Mouse (Mus musculus): ENCODE measurements around the gene 1700016K19Rik. TPM values are rescaled to one million over a fixed set of nuclear protein-coding genes. Genes with fewer than 3 reads are reported as not detected.

The 1700016K19Rik gene
- polyA plus RNA-seq, 1 experiment from 2014 or later, result 0.41 TPM

DNA sequence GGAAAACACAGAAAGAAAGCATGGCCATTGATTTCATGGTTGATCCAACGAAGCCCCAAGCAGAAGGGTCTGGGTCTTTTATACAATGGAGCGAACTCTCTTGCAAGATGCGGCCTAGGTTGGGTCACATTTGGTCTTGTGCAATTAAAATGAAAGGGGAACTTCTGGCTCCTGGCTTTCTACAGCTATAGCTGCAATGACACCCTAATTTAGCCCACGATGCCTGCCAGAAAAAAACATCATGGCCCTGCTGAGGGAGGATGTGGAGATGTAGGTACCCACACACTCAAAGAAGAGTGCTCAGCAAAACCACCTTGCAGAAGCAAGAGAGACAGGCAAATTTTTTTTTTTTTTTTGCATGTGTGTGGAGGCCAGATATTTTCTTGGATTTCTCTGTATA, 34.1 kb downstream of the 1700016K19Rik start:
- Histone ChIP-seq H3K27me3 (ENCODE audit: control insufficient read depth, insufficient read depth, low read length) (no peaks in the 10 kb centered on the region; the same call in 1 of the 2 replicates), H3K4me3 (ENCODE audit: low read depth, low read length) (no peak overlapping the region), H3K9ac (ENCODE audit: low read length) (no peak overlapping the region), H3K9me3 (ENCODE audit: control insufficient read depth, low read length) (no peaks in the 10 kb centered on the region), H3K4me1 (replicated peaks; ENCODE audit: control insufficient read depth, insufficient read depth, low read length) (no peaks in the 10 kb centered on the region), H3K36me3 (ENCODE audit: control insufficient read depth, insufficient read depth, low read length) (no peaks in the 10 kb centered on the region), H3K4me2 (ENCODE audit: low read depth, low read length, severe bottlenecking) (no peak overlapping the region), H3K27ac (ENCODE audit: low read depth, low read length) (no peak overlapping the region)
- DNase-seq (ENCODE audit: low spot score), result no peak
- 88% methylated on average over 4 of the region's 4 CpGs for WGBS
- no peak for ATAC-seq (replicated peaks; ENCODE audit: low FRiP score)

DNA sequence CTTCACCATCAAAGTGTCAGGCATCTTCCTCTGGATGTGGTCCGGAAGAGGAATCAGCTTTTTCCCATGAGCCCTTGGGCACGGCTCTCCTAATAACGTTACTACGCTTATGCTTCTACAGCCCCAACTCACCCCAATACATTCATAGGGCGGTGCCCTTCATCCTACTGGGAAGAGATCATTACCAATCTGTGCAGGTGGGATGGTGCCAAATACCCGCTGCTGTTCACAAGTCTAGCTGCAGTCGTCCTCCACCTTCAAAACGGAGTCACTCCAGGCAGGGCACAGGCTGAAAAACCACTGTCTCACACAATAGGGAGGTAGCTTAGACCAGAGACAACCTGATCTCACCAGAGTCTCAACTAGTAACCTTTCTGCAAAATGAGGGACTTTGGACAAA, 35.5 kb downstream of the 1700016K19Rik start:
- H3K9me3 ChIP-seq (ENCODE audit: control insufficient read depth, low read length), result no peaks in the 10 kb centered on the region
- ATAC-seq (replicated peaks; ENCODE audit: low FRiP score) (no peak), DNase-seq (ENCODE audit: low spot score) (no peak)
- no peak overlapping the region; the same call in 1 of the 2 replicates for H3K4me2 ChIP-seq (ENCODE audit: low read depth, low read length, severe bottlenecking)
- no peaks in the 10 kb centered on the region for H3K36me3 ChIP-seq (ENCODE audit: control insufficient read depth, insufficient read depth, low read length)
- H3K4me1 ChIP-seq (replicated peaks; ENCODE audit: control insufficient read depth, insufficient read depth, low read length), result no peaks in the 10 kb centered on the region
- H3K9ac ChIP-seq (ENCODE audit: low read length), result no peak overlapping the region
- H3K27me3 ChIP-seq (ENCODE audit: control insufficient read depth, insufficient read depth, low read length), result no peaks in the 10 kb centered on the region; the same call in 1 of the 2 replicates
- 84% methylated on average over 8 of the region's 8 CpGs for WGBS
- H3K27ac ChIP-seq (ENCODE audit: low read depth, low read length), result no peak overlapping the region
- H3K4me3 ChIP-seq (ENCODE audit: low read depth, low read length), result no peak overlapping the region

DNA sequence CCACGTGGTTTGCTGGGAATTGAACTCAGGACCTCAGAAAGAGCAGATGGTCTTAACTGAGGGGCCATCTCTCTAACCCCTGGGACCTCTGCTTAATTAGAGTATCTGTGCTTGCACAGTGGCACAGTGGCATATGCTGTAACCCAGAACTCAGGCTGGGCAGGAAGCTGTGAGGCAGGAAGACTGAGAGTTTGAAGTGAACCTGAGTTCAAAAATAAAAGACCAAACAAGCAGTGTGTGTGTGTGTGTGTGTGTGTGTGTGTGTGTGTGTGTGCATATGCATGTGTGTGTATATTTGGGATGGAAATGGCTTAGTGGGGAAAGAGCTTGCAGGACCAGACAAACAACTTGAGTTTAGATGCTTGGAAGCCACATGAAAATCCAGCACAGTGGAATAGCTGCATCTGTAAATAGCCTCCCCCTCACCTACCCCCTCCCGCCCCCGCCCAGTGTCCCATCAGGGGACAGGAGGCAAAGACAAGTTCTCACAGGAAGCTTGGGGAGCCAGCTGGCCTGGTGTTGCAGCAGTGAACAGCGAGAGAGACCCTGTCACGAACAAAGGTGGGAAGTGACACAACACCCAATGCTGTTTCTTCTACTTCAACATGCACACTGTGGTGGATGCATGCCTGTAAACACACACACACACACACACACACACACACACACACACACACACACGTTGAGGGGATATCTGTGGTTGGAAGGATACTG, 38.0 kb downstream of the 1700016K19Rik start:
- Histone ChIP-seq H3K36me3 (ENCODE audit: control insufficient read depth, insufficient read depth, low read length) (no peaks in the 10 kb centered on the region), H3K4me1 (replicated peaks; ENCODE audit: control insufficient read depth, insufficient read depth, low read length) (no peaks in the 10 kb centered on the region; the same call in 1 of the 2 replicates), H3K9me3 (ENCODE audit: control insufficient read depth, low read length) (no peaks in the 10 kb centered on the region), H3K4me3 (ENCODE audit: low read depth, low read length) (no peak overlapping the region), H3K9ac (ENCODE audit: low read length) (no peak overlapping the region), H3K27ac (ENCODE audit: low read depth, low read length) (no peak overlapping the region), H3K4me2 (ENCODE audit: low read depth, low read length, severe bottlenecking) (no peak overlapping the region), H3K27me3 (ENCODE audit: control insufficient read depth, insufficient read depth, low read length) (no peaks in the 10 kb centered on the region)
- 56% methylated on average over 6 of the region's 6 CpGs for WGBS
- no peak for DNase-seq (ENCODE audit: low spot score)
- no peak for ATAC-seq (replicated peaks; ENCODE audit: low FRiP score)

DNA sequence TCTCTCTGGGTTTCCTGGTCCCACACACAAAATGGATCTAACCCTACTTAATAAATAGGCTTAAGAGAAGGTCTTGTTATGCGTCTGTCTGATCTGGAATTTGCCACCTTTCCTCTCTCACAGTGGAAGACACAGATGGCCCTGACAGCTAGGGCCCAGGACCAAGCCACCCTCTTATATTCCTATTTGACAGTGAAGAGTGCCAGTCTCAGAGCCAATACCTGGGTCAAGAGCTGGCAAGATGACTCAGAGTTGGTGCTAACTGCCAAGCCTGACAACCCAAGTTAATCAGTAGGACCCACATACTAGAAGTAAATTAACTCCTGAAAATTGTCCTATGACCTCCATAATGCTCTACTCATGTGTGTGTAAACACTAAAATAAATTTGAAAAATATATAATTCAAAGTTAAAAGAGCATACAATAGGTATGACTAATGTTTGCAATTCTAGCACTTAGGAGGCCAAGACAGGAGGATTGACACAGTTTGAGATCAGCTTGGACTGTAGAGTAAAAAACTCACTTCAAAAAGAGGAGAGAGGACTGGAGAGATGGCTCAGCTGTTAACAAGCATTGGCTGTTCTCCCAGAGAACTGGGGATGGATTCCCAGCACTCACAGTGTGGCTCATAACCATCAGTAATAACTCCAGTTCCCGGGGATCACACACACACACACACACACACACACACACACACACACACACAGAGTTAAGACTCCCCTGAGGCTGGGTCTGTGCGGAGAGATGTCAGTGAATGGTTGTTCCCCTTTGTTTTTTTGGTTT, 39.8 kb downstream of the 1700016K19Rik start:
- no peak for ATAC-seq (replicated peaks; ENCODE audit: low FRiP score)
- Histone ChIP-seq H3K4me2 (ENCODE audit: low read depth, low read length, severe bottlenecking) (no peak overlapping the region), H3K4me3 (ENCODE audit: low read depth, low read length) (no peak overlapping the region), H3K4me1 (replicated peaks; ENCODE audit: control insufficient read depth, insufficient read depth, low read length) (no peaks in the 10 kb centered on the region; the same call in 1 of the 2 replicates), H3K9ac (ENCODE audit: low read length) (no peak overlapping the region), H3K9me3 (ENCODE audit: control insufficient read depth, low read length) (no peaks in the 10 kb centered on the region), H3K36me3 (ENCODE audit: control insufficient read depth, insufficient read depth, low read length) (no peaks in the 10 kb centered on the region), H3K27ac (ENCODE audit: low read depth, low read length) (no peak overlapping the region), H3K27me3 (ENCODE audit: control insufficient read depth, insufficient read depth, low read length) (no peaks in the 10 kb centered on the region)
- DNase-seq (ENCODE audit: low spot score), result no peak
- 84% methylated on average over 3 of the region's 3 CpGs for WGBS

DNA sequence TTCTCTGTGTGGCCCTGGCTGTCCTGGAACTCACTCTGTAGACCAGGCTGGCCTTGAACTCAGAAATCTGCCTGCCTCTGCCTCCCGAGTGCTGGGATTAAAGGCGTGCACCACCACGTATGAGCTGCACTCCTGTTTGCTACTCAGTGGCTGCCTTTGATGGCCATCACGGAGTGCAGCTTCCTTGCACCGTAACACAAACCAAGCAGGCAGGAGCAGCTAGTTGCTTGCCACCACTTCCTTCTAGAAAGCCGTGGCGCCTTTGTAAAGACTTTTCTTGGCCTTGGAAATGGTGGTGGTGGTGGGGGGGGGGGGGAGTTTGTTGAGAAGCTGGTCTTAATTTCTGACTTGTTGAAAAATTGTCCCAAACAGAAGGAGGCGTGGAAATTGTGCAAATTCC, 40.4 kb downstream of the 1700016K19Rik start:
- no peaks in the 10 kb centered on the region for H3K36me3 ChIP-seq (ENCODE audit: control insufficient read depth, insufficient read depth, low read length)
- no peak overlapping the region for H3K27ac ChIP-seq (ENCODE audit: low read depth, low read length)
- no peaks in the 10 kb centered on the region for H3K27me3 ChIP-seq (ENCODE audit: control insufficient read depth, insufficient read depth, low read length)
- DNase-seq (ENCODE audit: low spot score) (no peak), ATAC-seq (replicated peaks; ENCODE audit: low FRiP score) (no peak)
- H3K9ac ChIP-seq (ENCODE audit: low read length), result no peak overlapping the region
- 87% methylated on average over 8 of the region's 8 CpGs for WGBS
- H3K4me1 ChIP-seq (replicated peaks; ENCODE audit: control insufficient read depth, insufficient read depth, low read length), result no peaks in the 10 kb centered on the region; the same call in 1 of the 2 replicates
- H3K4me3 ChIP-seq (ENCODE audit: low read depth, low read length), result no peak overlapping the region
- H3K9me3 ChIP-seq (ENCODE audit: control insufficient read depth, low read length), result no peaks in the 10 kb centered on the region
- no peak overlapping the region for H3K4me2 ChIP-seq (ENCODE audit: low read depth, low read length, severe bottlenecking)

DNA sequence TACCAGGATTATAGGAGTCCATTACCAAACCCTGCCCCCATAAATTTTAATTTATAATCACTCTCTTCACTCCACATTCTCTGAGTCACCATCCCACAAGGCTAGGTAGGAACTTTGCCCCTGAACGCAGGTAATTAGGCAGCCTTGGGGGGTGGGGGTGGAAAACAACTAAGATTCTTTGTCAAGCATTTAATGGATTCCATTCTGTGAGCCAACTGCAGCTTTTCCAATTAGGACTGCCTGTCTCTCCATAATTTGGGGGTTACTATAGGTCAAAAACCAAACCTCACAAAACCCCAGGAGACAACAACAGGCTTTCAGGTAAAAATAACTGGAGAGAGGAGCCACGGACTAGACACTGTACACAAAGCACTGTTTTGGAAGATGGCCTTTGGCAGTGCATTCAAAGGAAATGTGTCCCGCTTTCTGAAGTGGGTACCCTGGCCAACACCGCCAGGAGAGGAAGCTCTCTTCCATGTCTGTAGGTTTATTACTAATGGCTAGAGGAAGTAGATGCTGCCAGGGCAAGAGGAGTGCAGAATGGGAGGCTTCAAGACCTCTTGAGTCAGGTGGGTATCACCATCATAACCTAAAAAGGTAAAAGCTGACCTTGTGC, 41.2 kb downstream of the 1700016K19Rik start:
- Histone ChIP-seq H3K4me2 (ENCODE audit: low read depth, low read length, severe bottlenecking) (no peak overlapping the region), H3K36me3 (ENCODE audit: control insufficient read depth, insufficient read depth, low read length) (no peaks in the 10 kb centered on the region), H3K4me3 (ENCODE audit: low read depth, low read length) (no peak overlapping the region), H3K9ac (ENCODE audit: low read length) (no peak overlapping the region), H3K27ac (ENCODE audit: low read depth, low read length) (no peak overlapping the region), H3K4me1 (replicated peaks; ENCODE audit: control insufficient read depth, insufficient read depth, low read length) (no peaks in the 10 kb centered on the region; the same call in 1 of the 2 replicates), H3K27me3 (ENCODE audit: control insufficient read depth, insufficient read depth, low read length) (no peaks in the 10 kb centered on the region), H3K9me3 (ENCODE audit: control insufficient read depth, low read length) (no peaks in the 10 kb centered on the region)
- no peak for DNase-seq (ENCODE audit: low spot score)
- WGBS, result 70% methylated on average over 4 of the region's 4 CpGs
- no peak for ATAC-seq (replicated peaks; ENCODE audit: low FRiP score)

DNA sequence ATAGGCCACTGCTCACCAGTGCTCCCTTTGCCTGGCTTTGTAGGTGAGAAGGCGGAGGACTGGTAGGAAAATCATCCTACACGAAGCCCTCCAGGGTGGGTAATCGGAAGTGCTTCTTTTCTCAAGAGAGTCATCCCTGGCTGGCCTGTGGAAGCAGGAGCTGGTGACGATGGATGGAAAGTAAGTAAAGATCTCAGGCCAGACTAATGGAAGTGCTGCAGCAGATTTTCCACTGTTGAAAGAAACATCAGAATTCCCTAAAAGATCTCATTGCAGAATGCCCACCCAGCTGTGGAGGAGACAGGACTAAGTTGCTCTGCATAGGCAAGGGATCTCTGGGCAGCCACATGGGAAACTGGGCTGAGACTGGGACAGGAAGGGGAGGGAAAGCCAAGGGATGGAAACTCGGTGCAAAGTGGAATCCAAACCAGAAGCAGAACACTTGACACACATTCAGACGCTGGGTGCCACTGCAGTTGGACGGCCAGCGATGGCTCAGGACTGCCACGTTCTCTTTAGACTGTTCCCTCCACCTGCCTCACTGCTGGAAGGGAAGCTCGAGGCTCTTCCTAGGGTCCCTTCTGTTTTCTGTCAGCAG, 42.4 kb downstream of the 1700016K19Rik start:
- Histone ChIP-seq H3K4me2 (ENCODE audit: low read depth, low read length, severe bottlenecking) (no peak overlapping the region), H3K27me3 (ENCODE audit: control insufficient read depth, insufficient read depth, low read length) (no peaks in the 10 kb centered on the region), H3K4me1 (replicated peaks; ENCODE audit: control insufficient read depth, insufficient read depth, low read length) (no peaks in the 10 kb centered on the region; the same call in 1 of the 2 replicates), H3K9me3 (ENCODE audit: control insufficient read depth, low read length) (no peaks in the 10 kb centered on the region), H3K9ac (ENCODE audit: low read length) (no peak overlapping the region), H3K36me3 (ENCODE audit: control insufficient read depth, insufficient read depth, low read length) (no peaks in the 10 kb centered on the region; the same call in 1 of the 2 replicates), H3K27ac (ENCODE audit: low read depth, low read length) (no peak overlapping the region), H3K4me3 (ENCODE audit: low read depth, low read length) (no peak overlapping the region)
- no peak for DNase-seq (ENCODE audit: low spot score)
- 72% methylated on average over 10 of the region's 10 CpGs for WGBS
- no peak for ATAC-seq (replicated peaks; ENCODE audit: low FRiP score)

DNA sequence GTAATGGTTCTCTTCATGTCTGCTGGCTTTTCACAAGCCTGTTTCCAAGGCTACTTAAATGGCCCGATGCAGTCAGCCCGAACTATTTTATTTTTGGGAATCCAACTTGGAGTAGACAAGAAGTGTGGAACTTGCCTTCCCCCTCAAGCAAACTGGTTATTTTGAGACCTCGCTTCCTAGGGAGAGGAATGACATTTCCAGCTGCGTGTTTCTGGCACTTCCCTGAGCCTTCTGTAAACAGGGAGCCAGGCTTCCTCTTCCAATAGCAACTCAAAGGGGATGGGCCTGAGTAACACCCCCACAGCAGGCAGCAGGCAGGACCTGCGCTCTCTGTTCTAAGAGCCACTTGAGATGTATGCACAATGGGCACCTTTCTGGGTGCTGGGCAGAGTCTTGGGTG, 43.2 kb downstream of the 1700016K19Rik start:
- Histone ChIP-seq H3K4me1 (replicated peaks; ENCODE audit: control insufficient read depth, insufficient read depth, low read length) (no peaks in the 10 kb centered on the region; the same call in 1 of the 2 replicates), H3K9ac (ENCODE audit: low read length) (no peak overlapping the region), H3K27ac (ENCODE audit: low read depth, low read length) (no peak overlapping the region), H3K4me2 (ENCODE audit: low read depth, low read length, severe bottlenecking) (no peak overlapping the region), H3K27me3 (ENCODE audit: control insufficient read depth, insufficient read depth, low read length) (no peaks in the 10 kb centered on the region), H3K9me3 (ENCODE audit: control insufficient read depth, low read length) (no peaks in the 10 kb centered on the region), H3K36me3 (ENCODE audit: control insufficient read depth, insufficient read depth, low read length) (no peaks in the 10 kb centered on the region; the same call in 1 of the 2 replicates), H3K4me3 (ENCODE audit: low read depth, low read length) (no peak overlapping the region)
- no peak for ATAC-seq (replicated peaks; ENCODE audit: low FRiP score)
- DNase-seq (ENCODE audit: low spot score), result no peak
- WGBS, result 51% methylated on average over 5 of the region's 5 CpGs
